Mouse (Mus musculus): Measurements from ENCODE around the gene Mlycd. TPM values are rescaled to one million over a fixed set of nuclear protein-coding genes. Genes with fewer than 3 reads are reported as not detected.

Mlycd gene
- polyA plus RNA-seq, 1 experiment from 2014 or later = 14.2 TPM

GRCm38 (mm10) chr8:119424740-119425139 is 30.1 kb downstream of the Mlycd start:
- Histone ChIP-seq H3K27me3 (ENCODE audit: control insufficient read depth, insufficient read depth, low read length) (peaks cover 5% of the 10 kb centered on the region; the same call in 1 of the 2 replicates), H3K9me3 (replicated peaks; ENCODE audit: control insufficient read depth, low read length) (no peaks in the 10 kb centered on the region), H3K4me1 (ENCODE audit: control insufficient read depth, insufficient read depth, low read length) (peaks cover 9% of the 10 kb centered on the region), H3K4me3 (ENCODE audit: low read depth, low read length) (no peak overlapping the region), H3K4me2 (no peak overlapping the region), H3K27ac (ENCODE audit: low read depth, low read length) (no peak overlapping the region), H3K36me3 (ENCODE audit: control insufficient read depth, insufficient read depth, low read length) (no peaks in the 10 kb centered on the region), H3K9ac (ENCODE audit: low read depth, low read length) (no peak overlapping the region)
- no peak for ATAC-seq (replicated peaks; ENCODE audit: insufficient number of reproducible peaks, low FRiP score, low TSS enrichment)
- WGBS (ENCODE audit: insufficient replicate concordance) = 69% methylated on average over 10 of the region's 10 CpGs

DNA sequence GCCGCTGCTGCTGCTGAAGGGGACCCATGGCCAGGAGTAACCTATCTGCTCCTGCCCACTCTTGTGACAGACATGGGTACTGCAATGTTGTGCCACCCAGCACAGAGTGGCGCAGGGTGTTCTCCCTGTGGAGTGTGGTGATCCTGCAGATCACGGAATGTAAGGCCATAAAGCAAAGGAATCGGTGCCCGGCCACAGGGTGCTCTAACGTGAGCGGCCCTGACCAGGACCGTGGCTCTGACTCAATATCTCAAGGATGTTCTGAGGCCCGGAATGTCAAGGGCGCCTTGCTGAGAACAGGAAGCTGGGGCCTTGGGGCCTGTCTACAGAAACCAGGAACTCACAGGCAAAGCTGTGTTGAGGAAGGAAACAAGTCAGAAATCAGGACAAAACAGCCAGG is 30.9 kb downstream of the Mlycd start:
- Histone ChIP-seq H3K4me3 (ENCODE audit: low read depth, low read length) (no peak overlapping the region), H3K9ac (ENCODE audit: low read depth, low read length) (no peak overlapping the region), H3K4me1 (ENCODE audit: control insufficient read depth, insufficient read depth, low read length) (peaks cover 9% of the 10 kb centered on the region), H3K9me3 (replicated peaks; ENCODE audit: control insufficient read depth, low read length) (no peaks in the 10 kb centered on the region), H3K36me3 (ENCODE audit: control insufficient read depth, insufficient read depth, low read length) (no peaks in the 10 kb centered on the region), H3K27ac (ENCODE audit: low read depth, low read length) (no peak overlapping the region), H3K4me2 (no peak overlapping the region), H3K27me3 (ENCODE audit: control insufficient read depth, insufficient read depth, low read length) (peaks cover 5% of the 10 kb centered on the region; the same call in 1 of the 2 replicates)
- WGBS (ENCODE audit: insufficient replicate concordance) = 62% methylated on average over 10 of the region's 10 CpGs
- ATAC-seq (replicated peaks; ENCODE audit: insufficient number of reproducible peaks, low FRiP score, low TSS enrichment) = no peak

DNA sequence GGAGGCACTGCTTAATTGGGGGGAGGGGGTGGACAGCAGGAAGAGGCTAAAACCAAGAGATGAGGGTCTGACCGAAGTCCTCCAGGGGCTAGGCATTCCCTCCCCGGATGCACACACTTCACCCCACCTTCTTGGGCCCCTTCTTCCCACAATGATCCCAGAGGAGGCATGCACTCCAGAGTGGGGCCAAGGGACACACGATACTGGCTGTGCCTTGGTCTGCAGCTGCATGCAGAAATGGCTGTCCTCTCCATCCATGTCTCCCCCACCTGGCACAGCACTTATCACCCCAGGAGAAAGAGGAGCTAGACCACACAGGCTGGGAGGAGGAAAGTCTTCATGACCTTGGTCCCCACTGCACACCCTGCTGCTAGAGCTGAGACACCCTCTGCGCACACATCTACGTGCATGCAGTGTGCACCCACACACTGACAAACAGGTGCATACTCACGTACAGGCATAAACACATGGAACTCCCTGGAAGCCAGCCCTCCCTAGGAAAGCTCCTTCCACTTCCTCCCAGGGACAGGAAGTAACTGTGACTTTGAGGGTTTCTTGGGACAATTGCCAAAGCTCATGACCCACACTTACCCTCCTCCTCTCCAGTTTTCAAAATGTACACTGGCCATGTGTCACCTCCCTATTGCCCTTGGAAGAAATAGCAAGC is 31.5 kb downstream of the Mlycd start:
- H3K4me1 ChIP-seq (ENCODE audit: control insufficient read depth, insufficient read depth, low read length) = peaks cover 9% of the 10 kb centered on the region
- H3K4me2 ChIP-seq = no peak overlapping the region

GRCm38 (mm10) chr8:119427634-119428349 is 33.1 kb downstream of the Mlycd start:
- no peaks in the 10 kb centered on the region for H3K9me3 ChIP-seq (replicated peaks; ENCODE audit: control insufficient read depth, low read length)
- no peak overlapping the region for H3K4me3 ChIP-seq (ENCODE audit: low read depth, low read length)
- no peaks in the 10 kb centered on the region for H3K36me3 ChIP-seq (ENCODE audit: control insufficient read depth, insufficient read depth, low read length)
- no peak overlapping the region for H3K9ac ChIP-seq (ENCODE audit: low read depth, low read length)
- WGBS (ENCODE audit: insufficient replicate concordance) = 70% methylated on average over 12 of the region's 12 CpGs
- no peak for ATAC-seq (replicated peaks; ENCODE audit: insufficient number of reproducible peaks, low FRiP score, low TSS enrichment)
- no peak overlapping the region for H3K27ac ChIP-seq (ENCODE audit: low read depth, low read length)
- peaks cover 6% of the 10 kb centered on the region for H3K4me1 ChIP-seq (ENCODE audit: control insufficient read depth, insufficient read depth, low read length)
- H3K4me2 ChIP-seq = no peak overlapping the region
- H3K27me3 ChIP-seq (ENCODE audit: control insufficient read depth, insufficient read depth, low read length) = no peaks in the 10 kb centered on the region; the same call in 1 of the 2 replicates

More for the DNA sequence above, 31.5 kb downstream of the Mlycd start:
- no peak overlapping the region for H3K9ac ChIP-seq (ENCODE audit: low read depth, low read length)
- no peak for ATAC-seq (replicated peaks; ENCODE audit: insufficient number of reproducible peaks, low FRiP score, low TSS enrichment)
- no peak overlapping the region for H3K27ac ChIP-seq (ENCODE audit: low read depth, low read length)
- no peaks in the 10 kb centered on the region for H3K36me3 ChIP-seq (ENCODE audit: control insufficient read depth, insufficient read depth, low read length)
- WGBS (ENCODE audit: insufficient replicate concordance) = 70% methylated on average over 6 of the region's 6 CpGs
- H3K9me3 ChIP-seq (replicated peaks; ENCODE audit: control insufficient read depth, low read length) = no peaks in the 10 kb centered on the region
- H3K4me3 ChIP-seq (ENCODE audit: low read depth, low read length) = no peak overlapping the region
- peaks cover 5% of the 10 kb centered on the region; the same call in 1 of the 2 replicates for H3K27me3 ChIP-seq (ENCODE audit: control insufficient read depth, insufficient read depth, low read length)

GRCm38 (mm10) chr8:119428350-119428740 is 33.7 kb downstream of the Mlycd start:
- no peaks in the 10 kb centered on the region for H3K9me3 ChIP-seq (replicated peaks; ENCODE audit: control insufficient read depth, low read length)
- peaks cover 6% of the 10 kb centered on the region for H3K4me1 ChIP-seq (ENCODE audit: control insufficient read depth, insufficient read depth, low read length)
- H3K27me3 ChIP-seq (ENCODE audit: control insufficient read depth, insufficient read depth, low read length) = no peaks in the 10 kb centered on the region; the same call in 1 of the 2 replicates
- H3K36me3 ChIP-seq (ENCODE audit: control insufficient read depth, insufficient read depth, low read length) = no peaks in the 10 kb centered on the region
- no peak overlapping the region for H3K9ac ChIP-seq (ENCODE audit: low read depth, low read length)
- no peak overlapping the region for H3K4me3 ChIP-seq (ENCODE audit: low read depth, low read length)
- no peak overlapping the region for H3K4me2 ChIP-seq
- no peak for ATAC-seq (replicated peaks; ENCODE audit: insufficient number of reproducible peaks, low FRiP score, low TSS enrichment)
- 62% methylated on average over 7 of the region's 7 CpGs for WGBS (ENCODE audit: insufficient replicate concordance)
- H3K27ac ChIP-seq (ENCODE audit: low read depth, low read length) = no peak overlapping the region

GRCm38 (mm10) chr8:119428766-119429327 is 34.2 kb downstream of the Mlycd start:
- peaks cover 2% of the 10 kb centered on the region for H3K4me1 ChIP-seq (ENCODE audit: control insufficient read depth, insufficient read depth, low read length)

GRCm38 (mm10) chr8:119429552-119429951 is 34.9 kb downstream of the Mlycd start:
- Histone ChIP-seq H3K27ac (ENCODE audit: low read depth, low read length) (no peak overlapping the region), H3K27me3 (ENCODE audit: control insufficient read depth, insufficient read depth, low read length) (no peaks in the 10 kb centered on the region; the same call in 1 of the 2 replicates), H3K4me2 (no peak overlapping the region), H3K9ac (ENCODE audit: low read depth, low read length) (no peak overlapping the region), H3K4me3 (ENCODE audit: low read depth, low read length) (no peak overlapping the region), H3K4me1 (ENCODE audit: control insufficient read depth, insufficient read depth, low read length) (no peaks in the 10 kb centered on the region), H3K9me3 (replicated peaks; ENCODE audit: control insufficient read depth, low read length) (no peaks in the 10 kb centered on the region), H3K36me3 (ENCODE audit: control insufficient read depth, insufficient read depth, low read length) (no peaks in the 10 kb centered on the region)
- 82% methylated on average over 3 of the region's 3 CpGs for WGBS (ENCODE audit: insufficient replicate concordance)
- no peak for ATAC-seq (replicated peaks; ENCODE audit: insufficient number of reproducible peaks, low FRiP score, low TSS enrichment)

More at GRCm38 (mm10) chr8:119428766-119429327, 34.2 kb downstream of the Mlycd start:
- no peak for ATAC-seq (replicated peaks; ENCODE audit: insufficient number of reproducible peaks, low FRiP score, low TSS enrichment)
- 69% methylated on average over 5 of the region's 5 CpGs for whole genome bisulfite sequencing (ENCODE audit: insufficient replicate concordance)
- Histone ChIP-seq H3K4me3 (ENCODE audit: low read depth, low read length) (no peak overlapping the region), H3K9ac (ENCODE audit: low read depth, low read length) (no peak overlapping the region), H3K4me2 (no peak overlapping the region), H3K27me3 (ENCODE audit: control insufficient read depth, insufficient read depth, low read length) (no peaks in the 10 kb centered on the region; the same call in 1 of the 2 replicates), H3K27ac (ENCODE audit: low read depth, low read length) (no peak overlapping the region), H3K36me3 (ENCODE audit: control insufficient read depth, insufficient read depth, low read length) (no peaks in the 10 kb centered on the region), H3K9me3 (replicated peaks; ENCODE audit: control insufficient read depth, low read length) (no peaks in the 10 kb centered on the region)

DNA sequence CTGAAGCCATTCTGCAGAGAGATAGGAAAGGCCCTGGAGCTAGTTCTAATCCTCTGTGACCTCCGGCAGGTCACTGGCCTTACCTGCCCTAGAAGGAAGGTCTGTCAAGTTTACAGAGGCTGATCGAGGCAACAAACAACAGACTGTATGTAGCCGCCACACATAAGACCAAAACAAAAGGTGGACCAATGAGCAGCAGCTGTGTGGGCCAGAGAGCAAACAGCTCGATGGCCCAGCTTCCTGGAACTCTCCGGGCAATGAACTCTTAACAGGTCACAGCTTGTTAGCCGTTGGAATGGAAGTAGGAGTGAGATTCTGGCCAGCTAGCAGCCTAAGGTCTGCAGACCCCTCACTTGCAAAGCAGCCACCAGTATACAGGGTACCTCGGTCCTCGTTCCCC is 35.6 kb downstream of the Mlycd start:
- Histone ChIP-seq H3K36me3 (ENCODE audit: control insufficient read depth, insufficient read depth, low read length) (no peaks in the 10 kb centered on the region), H3K4me3 (ENCODE audit: low read depth, low read length) (no peak overlapping the region), H3K27ac (ENCODE audit: low read depth, low read length) (no peak overlapping the region)

More for the DNA sequence above, 35.6 kb downstream of the Mlycd start:
- H3K27me3 ChIP-seq (ENCODE audit: control insufficient read depth, insufficient read depth, low read length) = no peaks in the 10 kb centered on the region; the same call in 1 of the 2 replicates
- no peak overlapping the region for H3K9ac ChIP-seq (ENCODE audit: low read depth, low read length)
- no peaks in the 10 kb centered on the region for H3K4me1 ChIP-seq (ENCODE audit: control insufficient read depth, insufficient read depth, low read length)
- H3K4me2 ChIP-seq = no peak overlapping the region
- ATAC-seq (replicated peaks; ENCODE audit: insufficient number of reproducible peaks, low FRiP score, low TSS enrichment) = no peak
- WGBS (ENCODE audit: insufficient replicate concordance) = 77% methylated on average over 8 of the region's 8 CpGs
- H3K9me3 ChIP-seq (replicated peaks; ENCODE audit: control insufficient read depth, low read length) = no peaks in the 10 kb centered on the region
